In genomic region chr11:3443091-3443490, GRCm38 (mm10) we compare ENCODE assay signal across 25 mouse cellular contexts. TPM values are rescaled to one million over a fixed set of nuclear protein-coding genes. Genes with fewer than 3 reads are reported as not detected.
A peak's percentile ranks its signal among the peaks of the same experiment; 100 is the strongest.
DNase-seq lines count a peak whose midpoint lies in the region; ATAC-seq and TF ChIP-seq lines count a peak whose summit lies in the region.
"Had no signal": no experiment of that assay in that cellular context is flagged by ENCODE, and none has a peak within 500 bp of the region (broad histone marks: within the 10 kb centered on the region; RNA-seq: fewer than 3 reads in every experiment).

No protein-coding gene starts in this region.

- peaks cover 35% of the 10 kb centered on the region for H3K79me2 ChIP-seq in CH12.LX (replicated peaks; ENCODE audit: control insufficient read depth, extremely low read depth, insufficient read depth, poor library complexity, severe bottlenecking)

- H3K27ac ChIP-seq in midbrain, embryonic 11.5 days (ENCODE audit: low read depth, low read length), result no peak overlapping the region
- H3K27ac ChIP-seq in midbrain, embryonic 14.5 days (replicated peaks; ENCODE audit: low read depth, low read length), result no peak overlapping the region
- peak overlapping the region; percentile 24; the same call in 1 of the 2 replicates for H3K27ac ChIP-seq in CH12.LX (ENCODE audit: insufficient read depth, low read depth)
- no peak overlapping the region for H3K27ac ChIP-seq in stomach, postnatal 0 days (replicated peaks)
- no peak overlapping the region for H3K27ac ChIP-seq in intestine, embryonic 16.5 days (ENCODE audit: low read length)
- no peak overlapping the region; the same call in 1 of the 2 replicates for H3K27ac ChIP-seq in gastrocnemius, adult 2 months
- H3K27ac ChIP-seq: embryonic facial prominence, embryonic 12.5 days; forebrain, embryonic 13.5 days; hindbrain, embryonic 12.5 days had no signal

- no peaks in the 10 kb centered on the region for H3K4me1 ChIP-seq in midbrain, embryonic 11.5 days (ENCODE audit: control insufficient read depth, insufficient read depth, low read length)
- no peaks in the 10 kb centered on the region for H3K4me1 ChIP-seq in midbrain, embryonic 14.5 days (ENCODE audit: control insufficient read depth, insufficient read depth, low read length)
- H3K4me1 ChIP-seq in CH12.LX (ENCODE audit: control insufficient read depth in 1 of 2, insufficient read depth in 2 of 2), result peaks cover 7 to 22% of the 10 kb centered on the region in 2 experiments
- no peaks in the 10 kb centered on the region for H3K4me1 ChIP-seq in stomach, postnatal 0 days (replicated peaks; ENCODE audit: control insufficient read depth, insufficient read depth)
- H3K4me1 ChIP-seq in intestine, embryonic 16.5 days (ENCODE audit: control insufficient read depth, insufficient read depth, low read length), result peaks cover 3% of the 10 kb centered on the region; the same call in 1 of the 2 replicates
- H3K4me1 ChIP-seq: embryonic facial prominence, embryonic 12.5 days; hindbrain, embryonic 12.5 days had no signal

- H3K27me3 ChIP-seq in midbrain, embryonic 11.5 days (ENCODE audit: control insufficient read depth, insufficient read depth, low read length), result no peaks in the 10 kb centered on the region
- no peaks in the 10 kb centered on the region for H3K27me3 ChIP-seq in midbrain, embryonic 14.5 days (ENCODE audit: control insufficient read depth, insufficient read depth, low read length)
- H3K27me3 ChIP-seq in CH12.LX (replicated peaks), result no peaks in the 10 kb centered on the region
- H3K27me3 ChIP-seq in stomach, postnatal 0 days (ENCODE audit: control insufficient read depth, insufficient read depth, low read length), result no peaks in the 10 kb centered on the region
- no peaks in the 10 kb centered on the region for H3K27me3 ChIP-seq in intestine, embryonic 16.5 days (replicated peaks; ENCODE audit: control insufficient read depth, insufficient read depth, low read length)
- H3K27me3 ChIP-seq: embryonic facial prominence, embryonic 12.5 days; forebrain, embryonic 13.5 days; hindbrain, embryonic 12.5 days had no signal

- no peak for ATAC-seq in midbrain, embryonic 11.5 days (ENCODE audit: low FRiP score)
- ATAC-seq in midbrain, embryonic 14.5 days (ENCODE audit: low FRiP score, low TSS enrichment), result no peak
- 0 out of 2 replicates have a peak, but pooled peaks have one; percentile 29 for ATAC-seq in stomach, postnatal 0 days (ENCODE audit: low FRiP score, low TSS enrichment)
- ATAC-seq in intestine, embryonic 16.5 days, result no peak
- ATAC-seq: activated CD4-positive, CD25-positive, alpha-beta regulatory T cell, adult 4 months; forebrain, embryonic 13.5 days; forebrain, postnatal 0 days; hindbrain, embryonic 16.5 days; inflammation-experienced regulatory T-cells, adult 6 months had no signal

- in situ Hi-C loops in CH12.LX (cut with MboI; ENCODE audit: low pct_ligation_motif_present, low pct_unique_long_range_greater_than_20kb, low sequenced_read_pairs), result no loop called here

- H3K4me3 ChIP-seq in midbrain, embryonic 11.5 days (ENCODE audit: low read depth, low read length), result no peak overlapping the region
- no peak overlapping the region for H3K4me3 ChIP-seq in midbrain, embryonic 14.5 days (replicated peaks; ENCODE audit: low read depth, low read length)
- H3K4me3 ChIP-seq in CH12.LX (replicated peaks in 1 of 3; ENCODE audit: low read depth in 2 of 3, low read length in 2 of 3, poor library complexity in 1 of 3), result no peak overlapping the region
- H3K4me3 ChIP-seq in stomach, postnatal 0 days (ENCODE audit: low read depth, low read length), result no peak overlapping the region
- no peak overlapping the region for H3K4me3 ChIP-seq in intestine, embryonic 16.5 days (ENCODE audit: low read length)
- no peak overlapping the region for H3K4me3 ChIP-seq in gastrocnemius, adult 2 months
- H3K4me3 ChIP-seq: embryonic facial prominence, embryonic 12.5 days; forebrain, embryonic 13.5 days; hindbrain, embryonic 12.5 days had no signal

- H3K4me2 ChIP-seq in midbrain, embryonic 11.5 days, result no peak overlapping the region
- no peak overlapping the region for H3K4me2 ChIP-seq in midbrain, embryonic 14.5 days (ENCODE audit: low read length)
- no peak overlapping the region for H3K4me2 ChIP-seq in CH12.LX (ENCODE audit: insufficient read depth, low read depth, poor library complexity, severe bottlenecking)
- no peak overlapping the region for H3K4me2 ChIP-seq in stomach, postnatal 0 days (replicated peaks; ENCODE audit: low read depth)
- H3K4me2 ChIP-seq in intestine, embryonic 16.5 days (ENCODE audit: low read depth, low read length), result no peak overlapping the region
- H3K4me2 ChIP-seq: embryonic facial prominence, embryonic 12.5 days; forebrain, embryonic 13.5 days; hindbrain, embryonic 12.5 days had no signal

- H3K9ac ChIP-seq in midbrain, embryonic 11.5 days (ENCODE audit: low read length), result no peak overlapping the region
- no peak overlapping the region for H3K9ac ChIP-seq in midbrain, embryonic 14.5 days (replicated peaks; ENCODE audit: low read length)
- no peak overlapping the region for H3K9ac ChIP-seq in CH12.LX (ENCODE audit: insufficient read depth, low read depth)
- no peak overlapping the region for H3K9ac ChIP-seq in stomach, postnatal 0 days (ENCODE audit: low read length)
- H3K9ac ChIP-seq in intestine, embryonic 16.5 days (ENCODE audit: low read depth, low read length), result no peak overlapping the region
- H3K9ac ChIP-seq: embryonic facial prominence, embryonic 12.5 days; forebrain, embryonic 13.5 days; forebrain, postnatal 0 days; hindbrain, embryonic 12.5 days had no signal

- no peak for TF ChIP-seq POLR2A in CH12.LX (IDR thresholded peaks at IDR 0.05; ENCODE audit: low read depth, low read length)

- no peak for TF ChIP-seq CTCF in CH12.LX (conservative IDR thresholded peaks at IDR 0.05 in 1 of 2, IDR thresholded peaks at IDR 0.05 in 1 of 2; ENCODE audit: low read depth in 2 of 2, low read length in 2 of 2)
- no peak for TF ChIP-seq CTCF in stomach, postnatal 0 days (IDR thresholded peaks at IDR 0.05; ENCODE audit: low read depth)
- no peak for TF ChIP-seq CTCF in gastrocnemius, adult 2 months (IDR thresholded peaks at IDR 0.05)

- WGBS in midbrain, embryonic 11.5 days, result 94% methylated on average over 2 of the region's 2 CpGs
- WGBS in midbrain, embryonic 14.5 days, result 88% methylated on average over 2 of the region's 2 CpGs
- 91% methylated on average over 2 of the region's 2 CpGs for WGBS in stomach, postnatal 0 days
- WGBS in intestine, embryonic 16.5 days, result 90% methylated on average over 2 of the region's 2 CpGs

- no peaks in the 10 kb centered on the region for H3K9me3 ChIP-seq in midbrain, embryonic 11.5 days (ENCODE audit: control insufficient read depth, low read length)
- no peaks in the 10 kb centered on the region for H3K9me3 ChIP-seq in midbrain, embryonic 14.5 days (ENCODE audit: control insufficient read depth, low read length)
- H3K9me3 ChIP-seq in CH12.LX (replicated peaks; ENCODE audit: low read length), result no peaks in the 10 kb centered on the region
- H3K9me3 ChIP-seq in stomach, postnatal 0 days (ENCODE audit: control insufficient read depth, low read length), result no peaks in the 10 kb centered on the region
- H3K9me3 ChIP-seq in intestine, embryonic 16.5 days (ENCODE audit: control insufficient read depth, low read length), result no peaks in the 10 kb centered on the region
- H3K9me3 ChIP-seq: embryonic facial prominence, embryonic 12.5 days; forebrain, embryonic 13.5 days; hindbrain, embryonic 12.5 days had no signal

- no peak for TF ChIP-seq RAD21 in CH12.LX (IDR thresholded peaks at IDR 0.05; ENCODE audit: low read depth, low read length)

- no peaks in the 10 kb centered on the region for H3K36me3 ChIP-seq in midbrain, embryonic 11.5 days (ENCODE audit: control insufficient read depth, insufficient read depth, low read length)
- H3K36me3 ChIP-seq in midbrain, embryonic 14.5 days (ENCODE audit: control insufficient read depth, insufficient read depth, low read length), result no peaks in the 10 kb centered on the region
- H3K36me3 ChIP-seq in CH12.LX (replicated peaks in 1 of 2; ENCODE audit: control insufficient read depth in 1 of 2, insufficient read depth in 1 of 2, low read length in 1 of 2), result peaks cover 5 to 25% of the 10 kb centered on the region in 2 experiments
- no peaks in the 10 kb centered on the region for H3K36me3 ChIP-seq in stomach, postnatal 0 days (ENCODE audit: control insufficient read depth, insufficient read depth, low read length)
- no peaks in the 10 kb centered on the region for H3K36me3 ChIP-seq in intestine, embryonic 16.5 days (ENCODE audit: control insufficient read depth, insufficient read depth, low read length)
- H3K36me3 ChIP-seq: embryonic facial prominence, embryonic 12.5 days; hindbrain, embryonic 12.5 days had no signal

- intact Hi-C loops in gastrocnemius, adult 2 months (cut with DNase I), result no loop called here

- dilution Hi-C loops in CH12.LX (cut with MboI; ENCODE audit: extremely low pct_ligation_motif_present, extremely low pct_unique_long_range_greater_than_20kb, low sequenced_read_pairs), result no loop called here

- peak; percentile 59 for DNase-seq in midbrain, embryonic 11.5 days (ENCODE audit: low spot score, missing footprints)
- no peak for DNase-seq in midbrain, embryonic 14.5 days
- DNase-seq in CH12.LX (ENCODE audit: extremely low read depth), result peak; percentile 33
- peak; percentile 56 for DNase-seq in adipocyte (ENCODE audit: low spot score)
- no peak for DNase-seq in stomach, postnatal 0 days (ENCODE audit: low spot score)
- no peak for DNase-seq in ovary, postnatal 14 days (ENCODE audit: low spot score)
- DNase-seq in gastrocnemius, adult 2 months, result no peak
- DNase-seq: adrenal gland, adult 2 months; adrenal gland, postnatal 36 days; cerebellum, adult 2 months; cerebellum, postnatal 14 days; forebrain, postnatal 0 days; gastrocnemius, postnatal 25 days; heart, postnatal 10 days; heart, postnatal 4 days had no signal

- no peak for TF ChIP-seq EP300 in CH12.LX (IDR thresholded peaks at IDR 0.05; ENCODE audit: low read length)
- no peak for TF ChIP-seq EP300 in stomach, postnatal 0 days (optimal IDR thresholded peaks at IDR 0.05)

RNA-seq across cellular contexts. Expression of gene Rnf185, which starts 9.1 kb away (rescaled TPM):
- 51.9 and 54.3 TPM in 2 replicates for polyA plus RNA-seq in midbrain, embryonic 11.5 days (2014; fragmentation: Nextera tagmentation; extraction: Ambion mirVana)
- 40.3 and 55.3 TPM in 2 replicates for polyA plus RNA-seq in midbrain, embryonic 14.5 days (2014; fragmentation: Nextera tagmentation; extraction: Ambion mirVana)
- total RNA-seq in CH12.LX (2012; rRNA removed) (15.6 and 15.7 TPM in 2 replicates), CH12.LX (2014; rRNA removed) (22.7 and 26.4 TPM in 2 replicates)
- polyA plus RNA-seq in CH12.LX (2012; ENCODE audit: insufficient read length, low read depth), result 25.3 and 26.7 TPM in 2 replicates
- 19.4 and 20.9 TPM in 2 replicates for polyA plus RNA-seq in stomach, postnatal 0 days (2015; fragmentation: Nextera tagmentation; extraction: Ambion mirVana)
- 34.1 and 36.1 TPM in 2 replicates for polyA plus RNA-seq in intestine, embryonic 16.5 days (2015; fragmentation: Nextera tagmentation; extraction: Ambion mirVana)
- 10 to 100 TPM; 18.9 to 19.4 TPM for total RNA-seq in gastrocnemius, adult 2 months (2021)

RNA-seq across cellular contexts. Expression of gene Limk2, which starts 34.1 kb away (rescaled TPM):
- polyA plus RNA-seq in midbrain, embryonic 11.5 days (2014; fragmentation: Nextera tagmentation; extraction: Ambion mirVana), result 62.6 and 63.4 TPM in 2 replicates
- 155 and 172 TPM in 2 replicates for polyA plus RNA-seq in midbrain, embryonic 14.5 days (2014; fragmentation: Nextera tagmentation; extraction: Ambion mirVana)
- total RNA-seq in CH12.LX (2012; rRNA removed) (49.7 and 64.0 TPM in 2 replicates), CH12.LX (2014; rRNA removed) (41.5 and 41.8 TPM in 2 replicates)
- polyA plus RNA-seq in CH12.LX (2012; ENCODE audit: insufficient read length, low read depth), result 45.2 and 46.1 TPM in 2 replicates
- 69.3 and 73.9 TPM in 2 replicates for polyA plus RNA-seq in stomach, postnatal 0 days (2015; fragmentation: Nextera tagmentation; extraction: Ambion mirVana)
- polyA plus RNA-seq in intestine, embryonic 16.5 days (2015; fragmentation: Nextera tagmentation; extraction: Ambion mirVana), result 81.3 and 90.6 TPM in 2 replicates
- 10 to 100 TPM; 10.0 to 11.5 TPM for total RNA-seq in gastrocnemius, adult 2 months (2021)

RNA-seq across cellular contexts. Expression of gene Pla2g3, which starts 45.0 kb away (rescaled TPM):
- polyA plus RNA-seq in midbrain, embryonic 11.5 days (2014; fragmentation: Nextera tagmentation; extraction: Ambion mirVana), result 0.38 and 0.54 TPM in 2 replicates
- polyA plus RNA-seq in midbrain, embryonic 14.5 days (2014; fragmentation: Nextera tagmentation; extraction: Ambion mirVana), result 0.59 and 0.72 TPM in 2 replicates
- total RNA-seq in CH12.LX (2012; rRNA removed) (not detected in 2 replicates), CH12.LX (2014; rRNA removed) (not detected in 2 replicates)
- polyA plus RNA-seq in CH12.LX (2012; ENCODE audit: insufficient read length, low read depth), result not detected in 2 replicates
- 9.4 and 11.0 TPM in 2 replicates for polyA plus RNA-seq in stomach, postnatal 0 days (2015; fragmentation: Nextera tagmentation; extraction: Ambion mirVana)
- 0.33 and 0.43 TPM in 2 replicates for polyA plus RNA-seq in intestine, embryonic 16.5 days (2015; fragmentation: Nextera tagmentation; extraction: Ambion mirVana)
- not detected for total RNA-seq in gastrocnemius, adult 2 months (2021)
- total RNA-seq: ES-E14; gastrocnemius, adult 18-20 months; gastrocnemius, postnatal 25 days; granulocyte monocyte progenitor cell, adult 5-6 weeks had no signal

Comparison
In these comparisons a context has a peak if more than half of its experiments do, and no peak if none do; other contexts are left out.
1. DNase-seq: peak in midbrain, embryonic 11.5 days (single experiment), CH12.LX (single experiment) and adipocyte (single experiment); none in midbrain, embryonic 14.5 days (single experiment), stomach, postnatal 0 days (single experiment), ovary, postnatal 14 days (single experiment) and gastrocnemius, adult 2 months (single experiment).